Mouse (Mus musculus): ENCODE results near the gene Ddb2. TPM values are rescaled to one million over a fixed set of nuclear protein-coding genes. Genes with fewer than 3 reads are reported as not detected.

Ddb2 gene
- 14.4 and 32.4 TPM in 2 replicates for polyA plus RNA-seq (2011; ENCODE audit: insufficient read depth, insufficient read length, low replicate concordance, missing spikeins)

- H3K4me3 ChIP-seq (replicated peaks; ENCODE audit: control insufficient read depth, low read depth, low read length): peak within 1 kb of the TSS; percentile 66
- peak within 1 kb of the TSS; percentile 84 for H3K27ac ChIP-seq (ENCODE audit: control insufficient read depth, insufficient read depth, low read depth, low read length, poor library complexity)
- no peaks in the 10 kb centered on the region; the same call in 1 of the 2 replicates for H3K4me1 ChIP-seq (ENCODE audit: control insufficient read depth, insufficient read depth, low read length)
- TF ChIP-seq POLR2A (IDR thresholded peaks at IDR 0.05; ENCODE audit: borderline replicate concordance, control insufficient read depth, low read depth, low read length) (no peak), CTCF (IDR thresholded peaks at IDR 0.05; ENCODE audit: control insufficient read depth, insufficient read depth, low read length) (0 out of 2 replicates have a peak, but pooled peaks have one; percentile 3)
- under 1% methylated on average over 48 of the region's 48 CpGs for WGBS
Observed at GRCm38 (mm10) chr2:91236601-91237510, at the start of gene Ddb2. Ddb2 (minus strand) TSS chr2:91236982.

GRCm38 (mm10) chr2:91285885-91286505 is 49.2 kb upstream of the Ddb2 start:
- no peaks in the 10 kb centered on the region for H3K4me1 ChIP-seq (ENCODE audit: control insufficient read depth, insufficient read depth, low read length)
- TF ChIP-seq CTCF (IDR thresholded peaks at IDR 0.05; ENCODE audit: control insufficient read depth, insufficient read depth, low read length) (peak; percentile 92), POLR2A (IDR thresholded peaks at IDR 0.05; ENCODE audit: borderline replicate concordance, control insufficient read depth, low read depth, low read length) (no peak)
- no peak overlapping the region for H3K4me3 ChIP-seq (replicated peaks; ENCODE audit: control insufficient read depth, low read depth, low read length)
- no peak overlapping the region for H3K27ac ChIP-seq (ENCODE audit: control insufficient read depth, insufficient read depth, low read depth, low read length, poor library complexity)
- 18% methylated on average over 7 of the region's 7 CpGs for WGBS

GRCm38 (mm10) chr2:91284375-91285199 is 47.8 kb upstream of the Ddb2 start:
- TF ChIP-seq POLR2A (IDR thresholded peaks at IDR 0.05; ENCODE audit: borderline replicate concordance, control insufficient read depth, low read depth, low read length) (no peak), CTCF (IDR thresholded peaks at IDR 0.05; ENCODE audit: control insufficient read depth, insufficient read depth, low read length) (no peak)
- no peak overlapping the region for H3K27ac ChIP-seq (ENCODE audit: control insufficient read depth, insufficient read depth, low read depth, low read length, poor library complexity)
- no peak overlapping the region for H3K4me3 ChIP-seq (replicated peaks; ENCODE audit: control insufficient read depth, low read depth, low read length)
- 50% methylated on average over 13 of the region's 13 CpGs for WGBS
- no peaks in the 10 kb centered on the region for H3K4me1 ChIP-seq (ENCODE audit: control insufficient read depth, insufficient read depth, low read length)

- Histone ChIP-seq H3K4me1 (ENCODE audit: control insufficient read depth, insufficient read depth, low read length) (no peaks in the 10 kb centered on the region), H3K27ac (ENCODE audit: control insufficient read depth, insufficient read depth, low read depth, low read length, poor library complexity) (no peak overlapping the region), H3K4me3 (replicated peaks; ENCODE audit: control insufficient read depth, low read depth, low read length) (no peak overlapping the region)
- 48% methylated on average over 3 of the region's 3 CpGs for WGBS
- no peak for TF ChIP-seq POLR2A (IDR thresholded peaks at IDR 0.05; ENCODE audit: borderline replicate concordance, control insufficient read depth, low read depth, low read length)
- TF ChIP-seq CTCF (IDR thresholded peaks at IDR 0.05; ENCODE audit: control insufficient read depth, insufficient read depth, low read length): no peak
Observed at GRCm38 (mm10) chr2:91283972-91284371, 47.2 kb upstream of the Ddb2 start.

- TF ChIP-seq POLR2A (IDR thresholded peaks at IDR 0.05; ENCODE audit: borderline replicate concordance, control insufficient read depth, low read depth, low read length): no peak
- no peak for TF ChIP-seq CTCF (IDR thresholded peaks at IDR 0.05; ENCODE audit: control insufficient read depth, insufficient read depth, low read length)
- no peaks in the 10 kb centered on the region for H3K4me1 ChIP-seq (ENCODE audit: control insufficient read depth, insufficient read depth, low read length)
- H3K4me3 ChIP-seq (replicated peaks; ENCODE audit: control insufficient read depth, low read depth, low read length): no peak overlapping the region
- H3K27ac ChIP-seq (ENCODE audit: control insufficient read depth, insufficient read depth, low read depth, low read length, poor library complexity): no peak overlapping the region
- 84% methylated on average over 5 of the region's 5 CpGs for WGBS
Observed at GRCm38 (mm10) chr2:91281366-91281765, 44.6 kb upstream of the Ddb2 start.

- TF ChIP-seq POLR2A (IDR thresholded peaks at IDR 0.05; ENCODE audit: borderline replicate concordance, control insufficient read depth, low read depth, low read length): no peak
- TF ChIP-seq CTCF (IDR thresholded peaks at IDR 0.05; ENCODE audit: control insufficient read depth, insufficient read depth, low read length): no peak
- WGBS: 68% methylated on average over 2 of the region's 2 CpGs
Observed at GRCm38 (mm10) chr2:91279372-91279755, 42.6 kb upstream of the Ddb2 start.

GRCm38 (mm10) chr2:91278749-91279371 is 42.1 kb upstream of the Ddb2 start:
- H3K4me1 ChIP-seq (ENCODE audit: control insufficient read depth, insufficient read depth, low read length): no peaks in the 10 kb centered on the region
- WGBS: 70% methylated on average over 10 of the region's 10 CpGs
- H3K4me3 ChIP-seq (replicated peaks; ENCODE audit: control insufficient read depth, low read depth, low read length): no peak overlapping the region
- TF ChIP-seq POLR2A (IDR thresholded peaks at IDR 0.05; ENCODE audit: borderline replicate concordance, control insufficient read depth, low read depth, low read length): no peak
- TF ChIP-seq CTCF (IDR thresholded peaks at IDR 0.05; ENCODE audit: control insufficient read depth, insufficient read depth, low read length): peak; percentile 29; the same call in 1 of the 2 replicates
- H3K27ac ChIP-seq (ENCODE audit: control insufficient read depth, insufficient read depth, low read depth, low read length, poor library complexity): no peak overlapping the region

More at GRCm38 (mm10) chr2:91279372-91279755, 42.6 kb upstream of the Ddb2 start:
- Histone ChIP-seq H3K27ac (ENCODE audit: control insufficient read depth, insufficient read depth, low read depth, low read length, poor library complexity) (no peak overlapping the region), H3K4me1 (ENCODE audit: control insufficient read depth, insufficient read depth, low read length) (no peaks in the 10 kb centered on the region), H3K4me3 (replicated peaks; ENCODE audit: control insufficient read depth, low read depth, low read length) (no peak overlapping the region)

Measured in bone marrow, adult 2 months (tissue).